Mouse (Mus musculus) right cerebral cortex, postnatal 10 days (tissue): ENCODE results near the gene Ltbp2.

Source experiments
- DNase-seq, 2 experiments: peaks; one replicate each; pipeline ENCODE4 v3.0.0; 2021; ENCODE audit warnings: low spot score in 2 of 2

Gene Ltbp2

GRCm38 (mm10) chr12:84763577-84764218 is 112.6 kb downstream of the Ltbp2 start:
- DNase-seq: no peak

- no peak for DNase-seq
Observed at GRCm38 (mm10) chr12:84762532-84762931, 113.8 kb downstream of the Ltbp2 start.

- no peak for DNase-seq
Observed at GRCm38 (mm10) chr12:84759063-84759462, 117.3 kb downstream of the Ltbp2 start.

GRCm38 (mm10) chr12:84756016-84756415 is 120.3 kb downstream of the Ltbp2 start:
- peak in 1 of 2 experiments; percentile 56 for DNase-seq

- peak in 1 of 2 experiments; percentile 78 for DNase-seq
Observed at GRCm38 (mm10) chr12:84755008-84755695, 121.2 kb downstream of the Ltbp2 start.

- DNase-seq: peak; percentile 60 to 78
Observed at GRCm38 (mm10) chr12:84752131-84752977, 124.0 kb downstream of the Ltbp2 start.

- DNase-seq: no peak
Observed at GRCm38 (mm10) chr12:84750661-84751060, 125.7 kb downstream of the Ltbp2 start.

- DNase-seq: no peak
Observed at GRCm38 (mm10) chr12:84748134-84748533, 128.2 kb downstream of the Ltbp2 start.

GRCm38 (mm10) chr12:84745700-84746099 is 130.6 kb downstream of the Ltbp2 start:
- DNase-seq: no peak

GRCm38 (mm10) chr12:84743496-84743895 is 132.8 kb downstream of the Ltbp2 start:
- DNase-seq: no peak

- no peak for DNase-seq
Observed at GRCm38 (mm10) chr12:84733366-84733765, 143.0 kb downstream of the Ltbp2 start.
